ENCODE assay signal across 9 mouse cellular contexts in the genomic region with DNA sequence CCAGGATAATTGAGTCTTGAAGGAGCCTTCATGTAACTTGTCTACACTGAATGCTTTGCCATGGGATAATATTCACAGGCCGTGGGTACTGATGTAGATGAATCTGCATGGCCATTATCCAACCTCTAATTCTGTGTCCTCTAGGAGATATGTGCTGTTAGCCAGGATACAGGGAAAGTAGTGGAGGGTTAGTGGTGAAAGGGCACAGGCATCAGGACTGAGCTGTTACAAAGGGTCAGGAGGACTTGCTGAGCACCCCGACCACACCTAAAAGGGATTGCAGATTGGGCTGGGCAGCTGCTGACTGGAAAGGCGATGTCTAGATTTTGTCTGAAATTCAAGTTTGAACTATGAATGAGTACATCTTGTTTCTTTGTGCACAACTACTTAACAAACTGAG. TPM values are rescaled to one million over a fixed set of nuclear protein-coding genes. Genes with fewer than 3 reads are reported as not detected.
A peak's percentile ranks its signal among the peaks of the same experiment; 100 is the strongest.
DNase-seq lines count a peak whose midpoint lies in the region; ATAC-seq and TF ChIP-seq lines count a peak whose summit lies in the region.
"Had no signal": no experiment of that assay in that cellular context is flagged by ENCODE, and none has a peak within 500 bp of the region (broad histone marks: within the 10 kb centered on the region; RNA-seq: fewer than 3 reads in every experiment).

No protein-coding gene starts in this region.

- H3K4me1 ChIP-seq in midbrain, embryonic 13.5 days (replicated peaks) = peaks cover 72% of the 10 kb centered on the region
- peaks cover 32% of the 10 kb centered on the region for H3K4me1 ChIP-seq in midbrain, embryonic 14.5 days (ENCODE audit: control insufficient read depth, insufficient read depth, low read length)
- H3K4me1 ChIP-seq in embryonic facial prominence, embryonic 10.5 days = peaks cover 60% of the 10 kb centered on the region
- peaks cover 41 to 63% of the 10 kb centered on the region in 2 experiments for H3K4me1 ChIP-seq in liver, embryonic 14.5 days (replicated peaks; ENCODE audit: control insufficient read depth in 2 of 2, insufficient read depth in 2 of 2, low read length in 1 of 2)

- DNase-seq in gastrocnemius, postnatal 4 days (ENCODE audit: low spot score in 2 of 2) = peak; percentile 4 to 5
- no peak for DNase-seq in gastrocnemius, postnatal 25 days
- no peak for DNase-seq in midbrain, embryonic 14.5 days
- no peak for DNase-seq in embryonic facial prominence, embryonic 10.5 days (ENCODE audit: low spot score)
- DNase-seq in liver, embryonic 14.5 days (ENCODE audit: low read depth in 3 of 3, low spot score in 3 of 3) = no peak
- DNase-seq in cerebellum, adult 11 months = no peak

- no peaks in the 10 kb centered on the region for H3K9me3 ChIP-seq in midbrain, embryonic 13.5 days
- H3K9me3 ChIP-seq in midbrain, embryonic 14.5 days (ENCODE audit: control insufficient read depth, low read length) = no peaks in the 10 kb centered on the region
- no peaks in the 10 kb centered on the region for H3K9me3 ChIP-seq in embryonic facial prominence, embryonic 10.5 days
- no peaks in the 10 kb centered on the region for H3K9me3 ChIP-seq in liver, embryonic 14.5 days (ENCODE audit: control insufficient read depth, low read length)
- H3K9me3 ChIP-seq: midbrain, embryonic 12.5 days had no signal

- H3K9ac ChIP-seq in midbrain, embryonic 13.5 days (replicated peaks) = 0 out of 2 replicates have a peak overlapping the region, but pooled peaks have one; percentile 2
- no peak overlapping the region for H3K9ac ChIP-seq in midbrain, embryonic 14.5 days (replicated peaks; ENCODE audit: low read length)
- peak overlapping the region; percentile 18; the same call in 1 of the 2 replicates for H3K9ac ChIP-seq in liver, embryonic 14.5 days (replicated peaks)

- no peak overlapping the region for H3K27ac ChIP-seq in midbrain, embryonic 13.5 days
- no peak overlapping the region for H3K27ac ChIP-seq in midbrain, embryonic 14.5 days (replicated peaks; ENCODE audit: low read depth, low read length)
- no peak overlapping the region for H3K27ac ChIP-seq in embryonic facial prominence, embryonic 10.5 days (replicated peaks)
- no peak overlapping the region; the same call in 1 of the 2 replicates for H3K27ac ChIP-seq in liver, embryonic 14.5 days
- H3K27ac ChIP-seq: midbrain, embryonic 12.5 days had no signal

- no peak for TF ChIP-seq CTCF in liver, embryonic 14.5 days (IDR thresholded peaks at IDR 0.05; ENCODE audit: low read depth)

- TF ChIP-seq EP300 in liver, embryonic 14.5 days (IDR thresholded peaks at IDR 0.05; ENCODE audit: low read depth) = no peak

- H3K4me2 ChIP-seq in midbrain, embryonic 13.5 days (replicated peaks) = no peak overlapping the region
- H3K4me2 ChIP-seq in midbrain, embryonic 14.5 days (ENCODE audit: low read length) = no peak overlapping the region
- peak overlapping the region; percentile 84; the same call in 1 of the 2 replicates for H3K4me2 ChIP-seq in liver, embryonic 14.5 days (ENCODE audit: low read depth)

- no peaks in the 10 kb centered on the region for H3K27me3 ChIP-seq in midbrain, embryonic 13.5 days
- H3K27me3 ChIP-seq in midbrain, embryonic 14.5 days (ENCODE audit: control insufficient read depth, insufficient read depth, low read length) = no peaks in the 10 kb centered on the region
- no peaks in the 10 kb centered on the region for H3K27me3 ChIP-seq in embryonic facial prominence, embryonic 10.5 days (replicated peaks; ENCODE audit: low read depth, poor library complexity, severe bottlenecking)
- H3K27me3 ChIP-seq in liver, embryonic 14.5 days (ENCODE audit: control insufficient read depth, insufficient read depth, low read length) = no peaks in the 10 kb centered on the region
- H3K27me3 ChIP-seq: midbrain, embryonic 12.5 days had no signal

- no peak overlapping the region for H3K4me3 ChIP-seq in midbrain, embryonic 13.5 days (replicated peaks)
- no peak overlapping the region for H3K4me3 ChIP-seq in midbrain, embryonic 14.5 days (replicated peaks; ENCODE audit: low read depth, low read length)
- H3K4me3 ChIP-seq in embryonic facial prominence, embryonic 10.5 days = 0 out of 2 replicates have a peak overlapping the region, but pooled peaks have one; percentile 77
- H3K4me3 ChIP-seq in liver, embryonic 14.5 days (ENCODE audit: insufficient read depth in 1 of 2, low read depth in 2 of 2, low read length in 2 of 2) = no peak overlapping the region
- H3K4me3 ChIP-seq: midbrain, embryonic 12.5 days had no signal

- ATAC-seq in midbrain, embryonic 13.5 days = no peak
- no peak for ATAC-seq in midbrain, embryonic 14.5 days (ENCODE audit: low FRiP score, low TSS enrichment)
- ATAC-seq in liver, embryonic 14.5 days (ENCODE audit: insufficient read depth) = no peak
- no peak for ATAC-seq in activated CD4-positive, CD25-positive, alpha-beta regulatory T cell, adult 4 months

- H3K36me3 ChIP-seq in midbrain, embryonic 13.5 days = 0 out of 2 replicates have a peak, but pooled peaks cover 2% of the 10 kb centered on the region
- no peaks in the 10 kb centered on the region for H3K36me3 ChIP-seq in midbrain, embryonic 14.5 days (ENCODE audit: control insufficient read depth, insufficient read depth, low read length)
- peaks cover 43% of the 10 kb centered on the region for H3K36me3 ChIP-seq in embryonic facial prominence, embryonic 10.5 days (replicated peaks)
- peaks cover 8% of the 10 kb centered on the region; the same call in 1 of the 2 replicates for H3K36me3 ChIP-seq in liver, embryonic 14.5 days (replicated peaks; ENCODE audit: control insufficient read depth, insufficient read depth, low read depth)

- 83% methylated on average over 3 of the region's 3 CpGs for WGBS in midbrain, embryonic 13.5 days
- WGBS in midbrain, embryonic 14.5 days = 80% methylated on average over 3 of the region's 3 CpGs
- WGBS in embryonic facial prominence, embryonic 10.5 days = 89% methylated on average over 3 of the region's 3 CpGs
- 61% methylated on average over 3 of the region's 3 CpGs for WGBS in liver, embryonic 14.5 days (ENCODE audit: insufficient replicate concordance)

RNA-seq across cellular contexts. Expression of a gene that starts 4.1 kb away (rescaled TPM):
- total RNA-seq in gastrocnemius, postnatal 4 days (2021) = 10 to 100 TPM; 55.6 to 62.2 TPM
- total RNA-seq in gastrocnemius, postnatal 25 days (2021) = 10 to 100 TPM; 57.2 to 70.6 TPM
- polyA plus RNA-seq in midbrain, embryonic 13.5 days (2015; fragmentation: Nextera tagmentation; extraction: Ambion mirVana) = 3.8 and 5.4 TPM in 2 replicates
- 2.2 and 2.8 TPM in 2 replicates for polyA plus RNA-seq in midbrain, embryonic 14.5 days (2014; fragmentation: Nextera tagmentation; extraction: Ambion mirVana)
- 3.2 and 3.6 TPM in 2 replicates for polyA plus RNA-seq in embryonic facial prominence, embryonic 10.5 days (2016; fragmentation: Nextera tagmentation; extraction: Ambion mirVana)
- polyA plus RNA-seq in liver, embryonic 14.5 days (2012; rRNA removed) = 33.8 and 36.4 TPM in 2 replicates
- polyA plus RNA-seq in liver, embryonic 14.5 days (2014; fragmentation: Nextera tagmentation; extraction: Ambion mirVana) = 2.5 TPM in 2 replicates
- polyA plus RNA-seq in activated CD4-positive, CD25-positive, alpha-beta regulatory T cell, adult 4 months (2017; shearing (Covaris generic)) = 1 to 10 TPM in 1 of 2 experiments, not detected in 1; 1.1 TPM

RNA-seq across cellular contexts. Expression of a gene that starts 4.3 kb away (rescaled TPM):
- total RNA-seq in gastrocnemius, postnatal 4 days (2021) = 1 to 10 TPM; 1.6 to 1.8 TPM
- 1 to 10 TPM; 1.8 to 3.1 TPM for total RNA-seq in gastrocnemius, postnatal 25 days (2021)
- 2.0 and 2.1 TPM in 2 replicates for polyA plus RNA-seq in midbrain, embryonic 13.5 days (2015; fragmentation: Nextera tagmentation; extraction: Ambion mirVana)
- 0.97 and 1.4 TPM in 2 replicates for polyA plus RNA-seq in midbrain, embryonic 14.5 days (2014; fragmentation: Nextera tagmentation; extraction: Ambion mirVana)
- polyA plus RNA-seq in embryonic facial prominence, embryonic 10.5 days (2016; fragmentation: Nextera tagmentation; extraction: Ambion mirVana) = 1.0 and 1.5 TPM in 2 replicates
- 0.36 and 0.40 TPM in 2 replicates for polyA plus RNA-seq in liver, embryonic 14.5 days (2012; rRNA removed)
- 0.22 and 0.52 TPM in 2 replicates for polyA plus RNA-seq in liver, embryonic 14.5 days (2014; fragmentation: Nextera tagmentation; extraction: Ambion mirVana)
- 1 to 10 TPM; 2.0 to 4.1 TPM for polyA plus RNA-seq in activated CD4-positive, CD25-positive, alpha-beta regulatory T cell, adult 4 months (2017; shearing (Covaris generic))

RNA-seq across cellular contexts. Expression of a gene that starts 4.6 kb away (rescaled TPM):
- 10 to 100 TPM; 49.4 to 53.1 TPM for total RNA-seq in gastrocnemius, postnatal 4 days (2021)
- total RNA-seq in gastrocnemius, postnatal 25 days (2021) = 10 to 100 TPM; 18.4 to 22.2 TPM
- polyA plus RNA-seq in midbrain, embryonic 13.5 days (2015; fragmentation: Nextera tagmentation; extraction: Ambion mirVana) = 55.7 and 61.3 TPM in 2 replicates
- 29.1 and 35.2 TPM in 2 replicates for polyA plus RNA-seq in midbrain, embryonic 14.5 days (2014; fragmentation: Nextera tagmentation; extraction: Ambion mirVana)
- polyA plus RNA-seq in embryonic facial prominence, embryonic 10.5 days (2016; fragmentation: Nextera tagmentation; extraction: Ambion mirVana) = 169 and 173 TPM in 2 replicates
- polyA plus RNA-seq in liver, embryonic 14.5 days (2012; rRNA removed) = 44.8 and 50.2 TPM in 2 replicates
- polyA plus RNA-seq in liver, embryonic 14.5 days (2014; fragmentation: Nextera tagmentation; extraction: Ambion mirVana) = 31.5 and 32.8 TPM in 2 replicates
- polyA plus RNA-seq in activated CD4-positive, CD25-positive, alpha-beta regulatory T cell, adult 4 months (2017; shearing (Covaris generic)) = 10 to 100 TPM; 32.1 to 47.7 TPM

RNA-seq across cellular contexts. Expression of a gene that starts 28.3 kb away (rescaled TPM):
- total RNA-seq in gastrocnemius, postnatal 4 days (2021) = 100 to 1,000 TPM in 1 of 2 experiments, 10 to 100 TPM in 1; 92.4 to 103 TPM
- total RNA-seq in gastrocnemius, postnatal 25 days (2021) = 100 to 1,000 TPM; 103 to 113 TPM
- polyA plus RNA-seq in midbrain, embryonic 13.5 days (2015; fragmentation: Nextera tagmentation; extraction: Ambion mirVana) = 78.9 and 88.2 TPM in 2 replicates
- 61.9 and 63.7 TPM in 2 replicates for polyA plus RNA-seq in midbrain, embryonic 14.5 days (2014; fragmentation: Nextera tagmentation; extraction: Ambion mirVana)
- 92.2 and 95.4 TPM in 2 replicates for polyA plus RNA-seq in embryonic facial prominence, embryonic 10.5 days (2016; fragmentation: Nextera tagmentation; extraction: Ambion mirVana)
- polyA plus RNA-seq in liver, embryonic 14.5 days (2012; rRNA removed) = 25.8 and 36.4 TPM in 2 replicates
- 10.0 and 10.6 TPM in 2 replicates for polyA plus RNA-seq in liver, embryonic 14.5 days (2014; fragmentation: Nextera tagmentation; extraction: Ambion mirVana)
- 1 to 10 TPM; 3.0 to 4.7 TPM for polyA plus RNA-seq in activated CD4-positive, CD25-positive, alpha-beta regulatory T cell, adult 4 months (2017; shearing (Covaris generic))

RNA-seq across cellular contexts. Expression of a gene that starts 28.4 kb away (rescaled TPM):
- total RNA-seq in gastrocnemius, postnatal 4 days (2021) = 10 to 100 TPM; 56.5 to 63.4 TPM
- 10 to 100 TPM; 38.6 to 41.2 TPM for total RNA-seq in gastrocnemius, postnatal 25 days (2021)
- polyA plus RNA-seq in midbrain, embryonic 13.5 days (2015; fragmentation: Nextera tagmentation; extraction: Ambion mirVana) = 109 and 110 TPM in 2 replicates
- 107 and 122 TPM in 2 replicates for polyA plus RNA-seq in midbrain, embryonic 14.5 days (2014; fragmentation: Nextera tagmentation; extraction: Ambion mirVana)
- polyA plus RNA-seq in embryonic facial prominence, embryonic 10.5 days (2016; fragmentation: Nextera tagmentation; extraction: Ambion mirVana) = 77.2 and 82.7 TPM in 2 replicates
- polyA plus RNA-seq in liver, embryonic 14.5 days (2012; rRNA removed) = 12.9 and 16.2 TPM in 2 replicates
- polyA plus RNA-seq in liver, embryonic 14.5 days (2014; fragmentation: Nextera tagmentation; extraction: Ambion mirVana) = 18.3 and 20.2 TPM in 2 replicates
- 10 to 100 TPM; 41.0 to 63.7 TPM for polyA plus RNA-seq in activated CD4-positive, CD25-positive, alpha-beta regulatory T cell, adult 4 months (2017; shearing (Covaris generic))

Comparison
In these comparisons a context has a peak if more than half of its experiments do, and no peak if none do; other contexts are left out.
1. DNase-seq: peak in gastrocnemius, postnatal 4 days (2 of 2); none in gastrocnemius, postnatal 25 days (single experiment), midbrain, embryonic 14.5 days (single experiment), embryonic facial prominence, embryonic 10.5 days (single experiment), liver, embryonic 14.5 days (0 of 3) and cerebellum, adult 11 months (single experiment).